Mouse (Mus musculus): ENCODE results near the gene Blvra.
"Not testable (repeated sequence)": the region's sequence is repeated elsewhere in the genome, so short reads cannot be mapped to it uniquely, and the experiment has no call there.

Blvra gene

GRCm38 (mm10) chr2:127070435-127070841, at the start of gene Blvra:
Gene Blvra (plus strand): TSS chr2:127070665.
- DNase-seq (ENCODE audit: low spot score in 2 of 2), result peak; percentile 64 to 80

GRCm38 (mm10) chr2:127035006-127035605, 35.4 kb upstream of the Blvra start:
- DNase-seq (ENCODE audit: low spot score in 2 of 2), result no peak

DNA sequence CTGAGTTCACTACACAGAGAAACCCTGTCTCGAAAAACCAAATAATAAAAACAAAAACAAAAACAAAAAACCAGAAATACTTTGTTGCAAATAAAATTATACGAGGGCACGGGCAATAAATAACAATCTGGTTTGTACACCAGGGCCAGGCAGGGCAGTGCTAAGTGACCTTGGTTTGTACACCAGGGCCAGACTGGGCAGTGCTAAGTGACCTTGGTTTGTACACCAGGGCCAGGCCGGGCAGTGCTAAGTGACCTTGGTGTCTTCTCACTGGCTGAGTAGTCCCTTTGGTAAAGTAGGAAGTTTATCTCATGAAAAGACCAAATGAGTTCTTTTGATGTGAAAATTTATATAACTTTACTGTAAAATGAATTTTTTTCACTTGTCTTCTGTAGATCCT, 33.2 kb upstream of the Blvra start:
- no peak for DNase-seq (ENCODE audit: low spot score in 2 of 2)

- DNase-seq (ENCODE audit: low spot score in 2 of 2), result no peak
Measured at GRCm38 (mm10) chr2:127061471-127061870, 9.0 kb upstream of the Blvra start.

GRCm38 (mm10) chr2:127068806-127069205, 1.7 kb upstream of the Blvra start:
- DNase-seq (ENCODE audit: low spot score in 2 of 2), result no peak

- no peak for DNase-seq (ENCODE audit: low spot score in 2 of 2)
Measured at GRCm38 (mm10) chr2:127069781-127070434, 557 bp upstream of the Blvra start.

DNA sequence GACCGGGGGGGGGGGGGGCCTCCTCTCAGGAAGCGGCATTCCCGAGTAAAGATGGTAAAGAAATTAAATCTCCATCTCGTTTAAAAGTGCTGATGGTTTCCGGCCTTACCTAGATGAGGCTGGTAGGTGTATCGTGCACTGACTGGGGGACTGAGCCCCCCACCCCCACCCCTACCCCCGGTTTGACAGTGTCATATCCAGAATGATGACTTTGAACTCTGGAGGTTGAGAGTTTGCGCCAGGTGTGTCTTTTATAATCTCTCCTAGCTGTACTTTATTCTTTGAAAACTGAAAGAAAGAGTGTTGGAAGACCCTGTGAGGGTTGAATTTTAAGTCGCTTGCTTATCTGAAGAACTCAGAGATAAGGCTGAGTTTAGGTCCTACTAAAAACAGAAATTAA, 414 bp downstream of the Blvra start:
- DNase-seq (ENCODE audit: low spot score in 2 of 2), result no peak

- DNase-seq (ENCODE audit: low spot score in 2 of 2), result no peak
Measured at GRCm38 (mm10) chr2:127074116-127074515, 3.7 kb downstream of the Blvra start.

GRCm38 (mm10) chr2:127077611-127078010, 7.1 kb downstream of the Blvra start:
- no peak for DNase-seq (ENCODE audit: low spot score in 2 of 2)

- not testable (repeated sequence) for DNase-seq (ENCODE audit: low spot score in 2 of 2)
Measured at GRCm38 (mm10) chr2:127079066-127079465, 8.6 kb downstream of the Blvra start.

- no peak for DNase-seq (ENCODE audit: low spot score in 2 of 2)
Measured at GRCm38 (mm10) chr2:127079881-127080590, 9.6 kb downstream of the Blvra start.

GRCm38 (mm10) chr2:127080591-127081218, 10.2 kb downstream of the Blvra start:
- DNase-seq (ENCODE audit: low spot score in 2 of 2), result no peak

- peak; percentile 15 to 18 for DNase-seq (ENCODE audit: low spot score in 2 of 2)
Measured at GRCm38 (mm10) chr2:127086235-127086634, 15.8 kb downstream of the Blvra start.

- not testable (repeated sequence) for DNase-seq (ENCODE audit: low spot score in 2 of 2)
Measured at GRCm38 (mm10) chr2:127090151-127090550, 19.7 kb downstream of the Blvra start.

DNA sequence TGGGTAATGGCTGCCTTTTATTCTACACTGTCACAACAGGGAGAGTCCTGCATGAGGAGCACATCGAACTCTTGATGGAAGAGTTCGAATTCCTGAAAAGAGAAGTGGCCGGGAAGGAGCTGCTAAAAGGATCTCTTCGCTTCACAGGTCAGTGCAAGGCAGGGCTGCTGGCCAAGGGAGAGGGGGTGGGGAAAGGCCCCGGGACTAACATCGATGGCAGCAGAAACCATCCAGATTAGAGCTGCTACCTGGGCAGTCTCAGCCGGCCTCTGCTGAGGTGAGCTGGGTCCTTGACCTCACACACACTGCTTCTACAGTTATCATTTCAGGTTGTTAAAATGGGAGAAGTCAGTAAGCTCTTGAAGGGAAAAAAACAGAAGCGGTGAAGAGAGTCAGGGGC, 21.5 kb downstream of the Blvra start:
- no peak for DNase-seq (ENCODE audit: low spot score in 2 of 2)

DNA sequence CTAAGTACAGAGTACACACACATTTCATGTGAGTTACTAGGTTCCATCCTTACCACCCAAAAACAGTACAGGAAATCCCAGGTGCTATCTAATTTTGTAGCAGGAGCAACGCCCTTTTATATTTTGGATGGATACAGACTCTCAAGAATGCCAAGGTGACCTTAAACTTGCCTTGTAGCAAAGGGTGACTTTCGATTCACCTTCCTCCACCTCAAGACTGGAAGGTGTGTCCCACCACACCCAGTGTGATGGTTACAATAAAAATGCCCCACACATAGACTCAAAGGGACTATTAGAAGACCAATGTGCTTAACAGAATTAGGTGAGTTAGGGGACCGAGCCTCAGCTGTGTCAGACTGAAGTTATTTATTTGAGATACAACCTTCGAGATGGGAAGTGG, 38.5 kb downstream of the Blvra start:
- no peak for DNase-seq (ENCODE audit: low spot score in 2 of 2)

GRCm38 (mm10) chr2:127121591-127122235, 51.2 kb downstream of the Blvra start:
- no peak for DNase-seq (ENCODE audit: low spot score in 2 of 2)

GRCm38 (mm10) chr2:127128926-127129325, 58.5 kb downstream of the Blvra start:
- DNase-seq (ENCODE audit: low spot score in 2 of 2), result no peak

GRCm38 (mm10) chr2:127131353-127131752, 60.9 kb downstream of the Blvra start:
- DNase-seq (ENCODE audit: low spot score in 2 of 2), result no peak

DNA sequence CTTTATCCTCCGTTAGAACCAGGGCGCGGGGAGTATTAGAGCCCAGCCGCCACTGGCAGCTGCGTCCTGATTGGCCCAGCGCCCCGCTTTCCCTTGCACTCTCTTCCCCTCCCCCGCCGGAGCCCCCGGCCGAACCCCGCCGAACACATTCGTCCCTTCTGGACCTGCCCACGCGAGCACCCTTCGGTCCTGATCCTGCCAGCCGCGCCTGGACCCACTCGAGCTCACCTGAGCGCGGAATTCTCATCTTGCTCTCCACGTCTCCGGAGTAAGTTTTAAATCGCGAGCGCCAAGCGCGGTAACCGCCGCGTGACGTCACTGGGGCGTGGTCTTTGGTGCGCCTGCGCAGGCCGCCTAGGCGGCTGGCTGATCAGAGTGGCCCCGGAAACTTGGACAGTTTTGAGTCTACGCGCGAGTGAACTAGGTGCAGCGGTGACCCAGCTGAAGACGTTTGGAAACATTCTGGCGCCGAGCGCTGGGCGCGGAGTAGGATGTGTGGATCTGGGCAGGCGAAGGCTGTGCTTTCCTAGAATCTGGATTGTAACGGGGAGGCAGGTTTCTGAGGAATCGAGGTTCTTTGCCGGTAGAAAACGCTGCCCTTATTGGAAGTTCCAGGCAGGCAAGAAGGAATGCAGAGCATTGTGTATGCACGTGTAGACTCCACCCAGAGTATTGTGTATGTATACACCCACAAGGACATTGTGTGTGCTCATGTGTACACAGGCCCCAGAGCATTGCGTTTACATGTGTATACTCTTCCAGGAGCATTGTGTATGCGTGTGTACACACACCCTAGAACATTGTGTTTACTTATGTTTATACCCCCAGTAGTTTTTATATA, 63.4 kb downstream of the Blvra start, which contains the start of gene Ncaph:
Gene Ncaph (minus strand): TSS at position 334 of the 841 bp plus-strand sequence.
- DNase-seq (ENCODE audit: low spot score in 2 of 2), result peak; percentile 94

DNA sequence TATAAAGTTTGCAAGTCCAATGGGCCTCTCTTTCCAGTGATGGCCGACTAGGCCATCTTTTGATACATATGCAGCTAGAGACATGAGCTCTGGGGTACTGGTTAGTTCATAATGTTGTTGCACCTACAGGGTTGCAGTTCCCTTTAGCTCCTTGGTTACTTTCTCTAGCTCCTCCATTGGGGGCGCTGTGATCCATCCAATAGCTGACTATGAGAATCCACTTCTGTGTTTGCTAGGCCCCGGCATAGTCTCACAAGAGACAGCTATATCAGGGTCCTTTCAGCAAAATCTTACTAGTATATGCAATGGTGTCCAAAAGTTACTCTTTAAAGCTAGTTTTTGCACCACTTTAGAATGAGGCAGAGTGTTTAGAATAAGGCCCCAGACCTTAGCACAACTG, 64.8 kb downstream of the Blvra start:
- peak in 1 of 2 experiments; percentile 43 for DNase-seq (ENCODE audit: low spot score in 2 of 2)
